Mouse (Mus musculus) stomach, postnatal 0 days (tissue): ENCODE measurements around the gene Zp2. TPM values are rescaled to one million over a fixed set of nuclear protein-coding genes. Genes with fewer than 3 reads are reported as not detected.

Experiments used
- ATAC-seq: fragments of 200-750 bp; cut with Nextera tagmentation; 2 replicates; pipeline ENCODE4 v1.8.0; 2017; ENCODE audit not compliant: low FRiP score, low TSS enrichment
- DNase-seq: peaks from one replicate; pipeline ENCODE4 v3.0.0-alpha.2; 2016; ENCODE audit warnings: low spot score
- H3K27ac ChIP-seq: fragments of 300-500 bp; sonication (generic); replicated peaks from 2 replicates; pipeline ENCODE4 v1.5.1; 2014; ENCODE audit warnings: mild to moderate bottlenecking, control low read depth
- H3K27me3 ChIP-seq: fragments of 300-500 bp; sonication (generic); 2 replicates; pipeline ENCODE4 v1.6.1; 2014; ENCODE audit warnings: low read length; ENCODE audit not compliant: control insufficient read depth, insufficient read depth
- H3K36me3 ChIP-seq: fragments of 300-500 bp; sonication (generic); 2 replicates; pipeline ENCODE4 v1.6.1; 2014; ENCODE audit warnings: low read length, mixed read lengths; ENCODE audit not compliant: control insufficient read depth, insufficient read depth
- H3K4me1 ChIP-seq: fragments of 300-500 bp; sonication (generic); replicated peaks from 2 replicates; pipeline ENCODE4 v1.6.1; 2014; ENCODE audit warnings: antibody characterized with exemption; ENCODE audit not compliant: control insufficient read depth, insufficient read depth
- H3K4me2 ChIP-seq: fragments of 300-500 bp; sonication (generic); replicated peaks from 2 replicates; pipeline ENCODE4 v1.6.1; 2014; ENCODE audit warnings: low read depth, mild to moderate bottlenecking, control low read depth, moderate library complexity
- H3K4me3 ChIP-seq: fragments of 300-500 bp; sonication (generic); 2 replicates; pipeline ENCODE4 v1.5.1; 2014; ENCODE audit warnings: low read depth, low read length, control low read depth
- H3K9ac ChIP-seq: fragments of 300-500 bp; sonication (generic); 2 replicates; pipeline ENCODE4 v1.6.1; 2014; ENCODE audit warnings: mild to moderate bottlenecking, low read length, control low read depth, mixed read lengths
- H3K9me3 ChIP-seq: fragments of 300-500 bp; sonication (generic); 2 replicates; pipeline ENCODE4 v1.6.1; 2016; ENCODE audit warnings: low read length; ENCODE audit not compliant: control insufficient read depth
- CTCF ChIP-seq: IDR thresholded peaks from 2 replicates; pipeline ENCODE4 v1.5.1; 2016; ENCODE audit warnings: antibody characterized with exemption, low read depth, mild to moderate bottlenecking, moderate library complexity
- EP300 ChIP-seq: optimal IDR thresholded peaks from 2 replicates; pipeline ENCODE3; 2016; ENCODE audit warnings: antibody characterized with exemption
- whole genome bisulfite sequencing: fragments of 180-500 bp; shearing (Covaris S2); extraction: QIAGEN DNeasy Blood & Tissue Kit; methylation state at CpG from one replicate; pipeline ENCODE4 v1.1.7; 2014; 5-methylcytosine and 5-hydroxymethylcytosine counted together
- polyA plus RNA-seq: library from polyadenylated mRNA; unstranded; fragments of >200 nt; fragmentation: Nextera tagmentation; extraction: Ambion mirVana; gene quantifications from 2 replicates; pipeline ENCODE4 v1.2.1, GENCODE M21; 2015

The Zp2 gene
- not detected in 2 replicates for polyA plus RNA-seq

- Histone ChIP-seq H3K4me3 (no peak within 1 kb of the TSS), H3K36me3 (no peaks in the 10 kb centered on the region), H3K9ac (no peak within 1 kb of the TSS), H3K27ac (no peak within 1 kb of the TSS), H3K9me3 (no peaks in the 10 kb centered on the region), H3K27me3 (no peaks in the 10 kb centered on the region), H3K4me1 (no peaks in the 10 kb centered on the region), H3K4me2 (no peak within 1 kb of the TSS)
- WGBS: 69% methylated on average over 9 of the region's 9 CpGs
- DNase-seq (no peak), ATAC-seq (no peak)
- TF ChIP-seq CTCF (no peak), EP300 (no peak)
Measured at GRCm38 (mm10) chr7:120145191-120145590, at the start of gene Zp2. Zp2 (minus strand) TSS chr7:120145291.

- Histone ChIP-seq H3K4me3 (no peak overlapping the region), H3K4me2 (no peak overlapping the region), H3K27ac (no peak overlapping the region), H3K36me3 (no peaks in the 10 kb centered on the region), H3K9me3 (no peaks in the 10 kb centered on the region), H3K4me1 (no peaks in the 10 kb centered on the region), H3K27me3 (no peaks in the 10 kb centered on the region), H3K9ac (no peak overlapping the region)
- ATAC-seq (no peak), DNase-seq (no peak)
- TF ChIP-seq EP300 (no peak), CTCF (no peak)
- 66% methylated on average over 6 of the region's 6 CpGs for WGBS
Measured at GRCm38 (mm10) chr7:120192816-120193215, 47.7 kb upstream of the Zp2 start.

- no peaks in the 10 kb centered on the region for H3K36me3 ChIP-seq
- H3K4me1 ChIP-seq: no peaks in the 10 kb centered on the region
- H3K27me3 ChIP-seq: no peaks in the 10 kb centered on the region
- no peak overlapping the region for H3K4me3 ChIP-seq
- H3K9me3 ChIP-seq: no peaks in the 10 kb centered on the region
- H3K9ac ChIP-seq: no peak overlapping the region
- ATAC-seq: no peak
- no peak overlapping the region for H3K27ac ChIP-seq
- WGBS: 49% methylated on average over 3 of the region's 3 CpGs
- H3K4me2 ChIP-seq: no peak overlapping the region
- no peak for DNase-seq
- TF ChIP-seq CTCF: no peak
- no peak for TF ChIP-seq EP300
Measured at GRCm38 (mm10) chr7:120192207-120192606, 47.1 kb upstream of the Zp2 start.

- no peaks in the 10 kb centered on the region for H3K9me3 ChIP-seq
- H3K4me3 ChIP-seq: no peak overlapping the region
- no peak overlapping the region for H3K4me2 ChIP-seq
- no peak for TF ChIP-seq EP300
- TF ChIP-seq CTCF: no peak
- no peaks in the 10 kb centered on the region for H3K36me3 ChIP-seq
- DNase-seq: peak; percentile 27
- no peaks in the 10 kb centered on the region for H3K4me1 ChIP-seq
- 51% methylated on average over 8 of the region's 8 CpGs for WGBS
- H3K27ac ChIP-seq: no peak overlapping the region
- H3K9ac ChIP-seq: no peak overlapping the region
- ATAC-seq: peak; percentile 43
- H3K27me3 ChIP-seq: no peaks in the 10 kb centered on the region
Measured at GRCm38 (mm10) chr7:120190150-120190665, 45.1 kb upstream of the Zp2 start.

- Histone ChIP-seq H3K27ac (no peak overlapping the region), H3K4me3 (no peak overlapping the region), H3K27me3 (no peaks in the 10 kb centered on the region), H3K4me2 (no peak overlapping the region), H3K9me3 (no peaks in the 10 kb centered on the region), H3K4me1 (no peaks in the 10 kb centered on the region), H3K9ac (no peak overlapping the region), H3K36me3 (no peaks in the 10 kb centered on the region)
- ATAC-seq (peak; percentile 87), DNase-seq (peak; percentile 22)
- WGBS: 48% methylated on average over 8 of the region's 8 CpGs
- no peak for TF ChIP-seq EP300
- no peak for TF ChIP-seq CTCF
Measured at GRCm38 (mm10) chr7:120189369-120190149, 44.5 kb upstream of the Zp2 start.

- Histone ChIP-seq H3K27ac (no peak overlapping the region), H3K9me3 (no peaks in the 10 kb centered on the region), H3K36me3 (no peaks in the 10 kb centered on the region), H3K27me3 (no peaks in the 10 kb centered on the region), H3K4me2 (no peak overlapping the region), H3K4me1 (no peaks in the 10 kb centered on the region), H3K4me3 (no peak overlapping the region), H3K9ac (no peak overlapping the region)
- no peak for ATAC-seq
- DNase-seq: no peak
- WGBS: 83% methylated on average over 5 of the region's 5 CpGs
- TF ChIP-seq EP300: no peak
- TF ChIP-seq CTCF: no peak
Measured at GRCm38 (mm10) chr7:120188946-120189345, 43.9 kb upstream of the Zp2 start.
